Mouse (Mus musculus): ENCODE measurements around the gene Zmym4. TPM values are rescaled to one million over a fixed set of nuclear protein-coding genes. Genes with fewer than 3 reads are reported as not detected.

The Zmym4 gene
- polyA plus RNA-seq, 1 experiment from 2014 or later = 4.0 TPM

GRCm38 (mm10) chr4:126813212-126813611, 154.7 kb downstream of the Zmym4 start:
- Histone ChIP-seq H3K27me3 (no peaks in the 10 kb centered on the region), H3K4me2 (no peak overlapping the region), H3K36me3 (peaks cover 18% of the 10 kb centered on the region), H3K4me1 (replicated peaks) (peaks cover 6% of the 10 kb centered on the region), H3K9ac (no peak overlapping the region), H3K27ac (no peak overlapping the region), H3K4me3 (replicated peaks) (no peak overlapping the region), H3K9me3 (replicated peaks) (no peaks in the 10 kb centered on the region)
- 64% methylated on average over 5 of the region's 5 CpGs for WGBS (ENCODE audit: insufficient replicate concordance)
- DNase-seq = no peak
- ATAC-seq (ENCODE audit: low read depth) = no peak

Other genes with a start within 250 kb of the Zmym4 start
- not detected in 2 replicates for gene Tfap2e, start 231.9 kb downstream of the Zmym4 start, polyA plus RNA-seq (2015; fragmentation: Nextera tagmentation; extraction: Ambion mirVana)
- gene Ncdn, start 214.7 kb downstream of the Zmym4 start, polyA plus RNA-seq (2015; fragmentation: Nextera tagmentation; extraction: Ambion mirVana) = 8.8 and 10.5 TPM in 2 replicates
- gene AU040320, start 214.6 kb downstream of the Zmym4 start, polyA plus RNA-seq (2015; fragmentation: Nextera tagmentation; extraction: Ambion mirVana) = 6.4 and 7.6 TPM in 2 replicates
- 35.2 and 39.2 TPM in 2 replicates for gene Sfpq, start 53.2 kb upstream of the Zmym4 start, polyA plus RNA-seq (2015; fragmentation: Nextera tagmentation; extraction: Ambion mirVana)
- gene Zmym1, start 93.0 kb upstream of the Zmym4 start, polyA plus RNA-seq (2015; fragmentation: Nextera tagmentation; extraction: Ambion mirVana) = 10.4 and 14.6 TPM in 2 replicates
- 3.4 and 5.0 TPM in 2 replicates for gene Zmym6, start 109.2 kb upstream of the Zmym4 start, polyA plus RNA-seq (2015; fragmentation: Nextera tagmentation; extraction: Ambion mirVana)
- 6.8 and 7.8 TPM in 2 replicates for gene Tmem35b, start 155.6 kb upstream of the Zmym4 start, polyA plus RNA-seq (2015; fragmentation: Nextera tagmentation; extraction: Ambion mirVana)
- gene Dlgap3, start 201.1 kb upstream of the Zmym4 start, polyA plus RNA-seq (2015; fragmentation: Nextera tagmentation; extraction: Ambion mirVana) = 0.17 and 0.22 TPM in 2 replicates